Mouse (Mus musculus): Measurements from ENCODE around the gene Lif.

The Lif gene

DNA sequence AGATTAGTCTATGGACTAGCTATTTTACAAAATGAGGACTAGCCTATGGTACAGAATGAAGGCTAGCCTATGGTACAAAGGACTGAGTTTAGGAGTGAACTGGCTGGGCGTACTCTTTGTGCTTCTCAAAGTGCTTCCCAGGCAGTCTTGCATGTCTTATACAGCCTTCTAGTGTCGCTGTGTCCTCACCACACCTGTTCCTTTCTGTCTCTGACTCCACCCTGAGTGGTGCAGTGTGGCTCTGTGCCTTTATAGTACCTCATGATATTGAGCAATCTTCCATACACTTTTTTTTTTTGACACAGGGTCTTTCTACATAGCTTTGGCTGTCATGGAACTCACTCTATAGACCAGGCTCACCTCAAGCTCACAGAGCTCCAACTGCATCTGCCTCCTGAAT, 25.9 kb upstream of the Lif start:
- DNase-seq (ENCODE audit: low read depth) = no peak

- no peak for DNase-seq (ENCODE audit: low read depth)
These were observed 24.7 kb upstream of the Lif start for GRCm38 (mm10) chr11:4232644-4233043.

- DNase-seq (ENCODE audit: low read depth) = no peak
These were observed 22.2 kb upstream of the Lif start for GRCm38 (mm10) chr11:4235052-4235655.

DNA sequence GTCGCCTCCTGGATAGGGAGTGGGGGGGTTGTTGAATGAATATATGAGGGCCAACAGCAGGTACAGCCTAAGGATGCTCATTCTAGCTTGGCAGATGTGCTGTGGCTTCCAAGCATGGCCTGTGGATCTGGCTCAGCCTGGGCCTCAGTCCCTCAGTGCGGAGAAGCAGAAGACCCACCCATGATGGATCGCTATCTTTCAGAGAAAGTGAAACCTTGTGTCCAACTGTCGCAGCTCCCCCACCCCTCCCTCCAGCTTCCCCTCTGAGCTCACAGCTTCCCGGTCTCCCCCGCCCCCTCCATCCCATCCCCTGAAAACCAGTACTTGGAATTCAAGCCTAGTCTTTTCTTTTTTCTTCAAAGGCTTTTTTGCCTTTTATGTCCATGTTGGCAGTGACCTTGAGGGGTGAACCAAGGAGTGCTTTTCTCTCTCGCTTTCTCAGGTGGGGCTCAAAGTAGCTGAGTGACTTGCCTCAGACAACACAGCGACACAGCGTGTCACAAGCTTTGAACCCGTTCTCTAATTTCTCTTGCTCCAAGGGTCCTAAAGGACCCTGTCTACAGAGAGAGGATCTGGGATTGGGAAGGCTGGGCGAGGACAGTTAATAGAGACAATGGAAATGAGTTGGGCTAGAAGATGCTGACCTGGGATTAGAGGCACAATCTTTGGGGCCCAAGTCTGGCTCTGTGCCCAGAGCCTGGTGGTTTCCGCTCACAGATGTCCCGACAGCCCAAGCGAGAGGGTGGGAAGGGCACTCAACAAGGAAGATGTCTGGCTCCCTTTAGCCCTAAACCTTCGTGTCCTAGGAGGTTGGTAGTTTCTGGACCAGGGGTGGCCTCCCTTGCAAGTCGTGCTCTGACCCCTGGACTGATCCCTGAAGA, 21.5 kb upstream of the Lif start, which contains the start of gene Osm:
Gene Osm (plus strand): TSS at position 756 of the 881 bp plus-strand sequence.
- peak; percentile 85 for DNase-seq (ENCODE audit: low read depth)

DNA sequence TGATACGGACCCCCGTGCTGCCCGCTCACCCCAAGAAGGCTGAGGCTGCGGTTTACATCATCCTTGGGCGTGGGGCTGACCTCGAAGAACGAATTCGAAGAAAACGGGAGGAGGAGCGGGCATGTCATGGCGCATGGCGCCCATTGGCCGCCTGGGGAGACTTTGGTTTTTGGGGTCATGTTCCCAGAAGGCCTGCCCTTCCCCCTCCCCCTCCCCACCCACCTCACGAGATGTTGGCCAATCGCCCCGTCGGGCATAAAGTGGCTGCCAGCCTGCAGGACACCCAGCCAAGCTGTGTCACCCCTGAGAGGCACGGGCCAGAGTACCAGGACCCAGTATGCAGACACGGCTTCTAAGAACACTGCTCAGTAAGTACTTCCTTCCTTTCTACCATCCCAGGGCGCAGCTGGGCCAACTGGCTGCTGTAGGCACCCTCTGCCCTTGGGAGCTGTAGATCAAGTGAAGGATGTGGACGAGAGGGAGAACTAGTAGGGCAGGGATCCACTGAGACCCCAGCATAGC, 20.8 kb upstream of the Lif start:
- peak; percentile 77 for DNase-seq (ENCODE audit: low read depth)

DNA sequence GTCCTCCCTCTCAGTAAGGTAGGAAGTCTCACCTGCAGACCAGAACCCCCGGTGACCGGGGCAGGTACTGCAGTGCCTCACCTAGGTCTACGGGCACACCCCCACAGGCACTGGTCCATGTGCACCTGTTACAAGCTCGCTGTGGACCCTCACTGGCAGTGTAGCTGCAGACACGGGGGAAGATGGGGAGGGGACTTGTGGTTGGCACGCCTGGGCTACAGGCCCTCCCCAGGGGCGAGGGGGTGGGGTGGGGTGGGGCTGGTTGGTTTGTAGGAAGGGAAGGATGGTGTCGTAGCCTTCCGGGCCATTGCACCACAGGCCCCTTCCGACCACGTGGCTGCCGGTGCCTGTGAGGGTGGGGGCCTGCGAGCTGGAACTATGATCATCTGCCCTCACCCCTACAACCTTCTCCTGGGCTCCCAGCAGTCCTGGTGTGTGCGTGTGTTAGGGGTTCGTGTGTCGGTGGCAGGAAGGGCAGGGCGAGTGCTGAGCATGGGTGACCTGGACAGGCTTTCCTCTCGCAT, 19.9 kb upstream of the Lif start:
- DNase-seq (ENCODE audit: low read depth) = peak; percentile 89

- DNase-seq (ENCODE audit: low read depth) = no peak
These were observed 19.2 kb upstream of the Lif start for GRCm38 (mm10) chr11:4238167-4238566.

DNA sequence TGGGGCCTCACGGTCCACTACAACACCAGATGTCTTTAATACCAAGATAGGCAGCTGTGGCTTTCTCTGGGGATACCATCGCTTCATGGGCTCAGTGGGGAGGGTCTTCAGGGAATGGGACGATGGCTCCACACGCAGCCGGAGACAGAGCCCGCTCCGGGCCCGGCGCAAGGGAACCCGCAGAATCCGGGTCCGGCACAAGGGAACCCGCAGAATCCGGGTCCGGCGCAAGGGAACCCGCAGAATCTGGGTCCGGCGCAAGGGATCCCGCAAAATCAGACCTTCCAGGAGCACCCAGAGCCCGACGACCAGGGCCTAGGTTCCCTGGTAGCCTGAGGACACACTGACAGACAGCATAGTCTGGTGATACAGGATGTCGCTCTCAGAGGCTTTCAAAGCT, 17.7 kb upstream of the Lif start:
- DNase-seq (ENCODE audit: low read depth) = no peak

- DNase-seq (ENCODE audit: low read depth) = no peak
These were observed 17.2 kb upstream of the Lif start for GRCm38 (mm10) chr11:4240151-4240550.

DNA sequence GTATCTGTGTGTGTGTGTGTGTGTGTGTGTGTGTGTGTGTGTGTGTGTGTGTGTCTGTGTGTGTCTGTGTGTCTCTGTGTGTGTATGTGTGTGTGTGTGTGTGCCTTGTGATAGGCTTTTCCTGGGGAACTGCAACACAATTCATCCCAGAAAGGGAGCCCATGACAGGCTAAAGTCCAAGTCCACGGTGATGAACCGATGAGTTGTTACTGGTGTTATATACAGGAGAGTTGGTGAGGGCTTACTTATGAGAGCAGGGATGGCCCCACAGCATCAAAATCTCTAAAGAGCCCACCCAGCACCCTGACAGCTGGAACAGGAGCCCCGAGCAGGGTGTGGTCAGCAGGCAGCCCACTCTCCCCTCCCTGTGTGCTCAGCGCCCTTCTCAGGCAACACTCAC, 16.2 kb upstream of the Lif start:
- no peak for DNase-seq (ENCODE audit: low read depth)

DNA sequence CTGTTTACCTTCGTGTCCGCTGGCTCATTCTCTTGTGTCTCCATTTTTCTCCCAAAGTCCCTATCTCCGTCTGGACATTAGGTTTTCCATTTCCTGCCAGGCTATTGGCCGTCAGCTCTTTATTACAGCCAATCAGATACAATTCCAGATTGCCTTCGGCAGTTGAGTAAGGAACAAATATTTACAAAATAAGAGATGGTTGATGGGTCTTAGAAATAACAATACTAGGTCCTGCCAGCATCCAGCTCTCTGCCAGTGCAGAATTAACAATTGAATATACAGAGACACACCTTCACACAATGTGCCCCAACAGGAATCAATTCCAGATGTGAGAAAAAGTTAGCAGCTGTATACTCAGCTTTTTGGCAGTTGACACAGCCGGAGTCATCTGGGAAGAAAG, 11.2 kb upstream of the Lif start:
- no peak for DNase-seq (ENCODE audit: low read depth)

- DNase-seq (ENCODE audit: low read depth) = peak; percentile 68
These were observed 10.7 kb upstream of the Lif start for GRCm38 (mm10) chr11:4246623-4247022.

DNA sequence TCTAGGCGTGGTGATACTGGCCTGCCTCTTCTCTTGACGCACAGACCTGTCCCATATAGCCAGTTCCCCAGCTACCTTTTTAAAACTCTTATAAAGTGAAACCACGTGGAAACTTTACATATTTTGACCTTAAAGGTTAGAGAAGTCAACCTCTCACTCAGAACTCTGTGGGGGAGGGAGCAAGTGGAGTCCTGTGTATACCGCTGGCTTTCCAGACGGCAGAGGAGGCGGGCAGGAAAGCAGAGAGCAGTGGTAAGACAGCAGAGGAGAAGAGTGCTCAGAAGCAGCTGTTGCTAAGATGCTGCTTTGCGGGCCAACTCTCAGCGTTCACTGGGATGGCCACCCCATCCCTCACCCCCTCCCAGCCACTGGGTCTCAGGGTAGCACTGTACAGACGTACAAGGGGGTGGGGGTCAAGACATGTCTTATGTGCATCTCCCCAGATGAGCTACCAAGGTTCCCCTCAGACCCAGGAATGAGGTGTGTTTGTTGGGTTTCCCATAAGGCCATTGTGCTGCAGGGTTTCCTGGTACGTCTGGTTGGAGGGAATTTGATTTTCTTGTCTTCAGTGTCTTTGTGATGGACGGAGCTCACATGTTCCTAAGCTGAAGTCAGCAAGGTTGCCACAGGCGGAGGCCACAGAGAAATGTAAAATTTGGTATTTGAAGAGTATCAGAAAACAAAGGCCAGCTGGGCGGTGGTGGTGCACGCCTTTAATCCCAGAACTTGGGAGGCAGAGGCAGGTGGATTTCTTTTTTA, 10.0 kb upstream of the Lif start:
- DNase-seq (ENCODE audit: low read depth) = peak; percentile 74

- peak; percentile 44 for DNase-seq (ENCODE audit: low read depth)
These were observed 8.2 kb upstream of the Lif start for GRCm38 (mm10) chr11:4249151-4249550.

DNA sequence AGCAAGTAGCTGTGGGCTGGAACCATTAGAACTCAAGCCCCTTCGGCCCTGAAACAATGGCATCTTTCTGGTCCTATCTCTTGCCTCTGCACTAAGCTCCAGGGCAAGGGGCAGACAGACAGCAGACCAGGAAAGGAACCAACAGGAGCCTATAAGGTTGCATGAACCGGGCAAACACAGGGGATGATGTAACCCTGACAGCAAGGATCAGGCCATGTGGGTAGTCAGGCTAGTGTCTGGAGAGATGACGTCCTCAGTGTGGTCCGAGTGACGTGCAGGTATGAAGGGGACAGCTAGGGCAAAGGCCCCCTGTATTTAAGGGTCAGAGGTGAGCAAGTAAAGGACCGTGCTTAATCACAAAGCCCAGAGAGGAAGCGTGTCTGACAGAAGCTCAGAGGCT, 7.1 kb upstream of the Lif start:
- DNase-seq (ENCODE audit: low read depth) = no peak

- peak; percentile 56 for DNase-seq (ENCODE audit: low read depth)
These were observed 6.0 kb upstream of the Lif start for GRCm38 (mm10) chr11:4251376-4251775.

- DNase-seq (ENCODE audit: low read depth) = no peak
These were observed 4.5 kb upstream of the Lif start for GRCm38 (mm10) chr11:4252886-4253285.

DNA sequence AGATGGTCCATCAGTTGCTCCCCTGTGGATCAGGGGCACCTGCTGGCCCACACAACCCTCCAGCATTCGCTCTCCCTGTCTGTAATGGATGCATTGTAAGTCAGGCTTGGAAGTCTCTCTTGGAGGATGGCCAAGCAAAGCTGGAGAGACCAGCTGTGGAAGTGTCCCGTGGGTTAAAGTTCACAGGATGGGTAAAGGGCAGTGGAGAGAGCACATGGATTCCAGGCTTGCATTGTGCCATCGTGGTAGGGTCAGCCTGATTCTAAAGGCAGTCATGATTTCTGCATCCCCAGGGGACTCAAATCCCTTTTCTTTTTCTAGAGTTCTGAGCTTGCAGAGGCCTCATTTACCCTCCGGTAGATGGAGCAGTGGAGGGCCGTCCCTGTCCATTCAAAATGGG, 399 bp downstream of the Lif start:
- no peak for DNase-seq (ENCODE audit: low read depth)

GRCm38 (mm10) chr11:4258657-4259082, 1.3 kb downstream of the Lif start:
- DNase-seq (ENCODE audit: low read depth) = peak; percentile 94

DNA sequence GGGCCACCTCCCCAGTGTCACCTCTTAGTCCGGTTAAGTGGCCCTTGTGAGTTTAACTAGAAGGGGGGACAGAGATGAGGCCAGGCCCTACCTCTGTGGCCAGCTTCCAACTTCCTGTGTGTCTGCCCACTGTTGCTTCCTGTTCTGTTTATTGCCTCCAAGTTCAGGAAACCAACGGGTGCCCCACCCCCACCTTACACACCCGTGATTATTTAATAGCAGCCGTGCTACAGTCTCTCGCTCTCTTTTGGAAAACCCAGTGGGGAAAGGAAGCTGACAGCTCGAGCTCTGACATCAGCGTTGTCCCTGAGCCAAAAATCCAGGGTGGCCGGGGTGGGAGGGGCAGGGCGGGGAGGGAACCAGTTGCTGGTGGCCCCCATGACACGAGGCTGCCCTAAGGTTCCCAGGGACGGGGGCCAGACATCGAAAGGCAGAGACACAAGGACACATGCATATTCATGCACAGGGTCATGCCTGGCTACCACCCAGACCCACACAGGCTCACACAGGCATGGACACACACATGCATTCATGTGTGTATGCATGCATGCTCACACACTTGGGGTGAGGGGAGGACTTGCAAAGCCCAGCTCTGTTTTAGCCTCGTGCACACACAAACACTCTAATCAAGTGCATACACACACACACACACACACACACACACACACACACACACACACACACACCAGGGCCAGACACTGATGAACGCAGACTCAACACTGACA, 3.3 kb downstream of the Lif start:
- DNase-seq (ENCODE audit: low read depth) = peak; percentile 73

GRCm38 (mm10) chr11:4261188-4261494, 3.8 kb downstream of the Lif start:
- DNase-seq (ENCODE audit: low read depth) = peak; percentile 87

GRCm38 (mm10) chr11:4261969-4262368, 4.6 kb downstream of the Lif start:
- peak; percentile 77 for DNase-seq (ENCODE audit: low read depth)

All from induced T-regulatory cell, adult 2 months (primary cell).